Mouse (Mus musculus): Measurements from ENCODE around the gene Lhpp.

- TF ChIP-seq TCF3 (IDR thresholded peaks at IDR 0.05; ENCODE audit: insufficient read length, low read depth) (no peak), POLR2A (IDR thresholded peaks at IDR 0.05; ENCODE audit: insufficient read length, low read depth) (no peak), USF1 (IDR thresholded peaks at IDR 0.05; ENCODE audit: low read depth) (no peak), MAX (IDR thresholded peaks at IDR 0.05; ENCODE audit: low read depth) (no peak), MYOG (IDR thresholded peaks at IDR 0.05; ENCODE audit: control insufficient read depth in 1 of 3, insufficient read depth in 1 of 3, insufficient read length in 2 of 3, low read depth in 2 of 3) (peak in 1 of 3 experiments; percentile 63), CEBPB (IDR thresholded peaks at IDR 0.05; ENCODE audit: insufficient read depth, poor library complexity, severe bottlenecking) (no peak), E2F4 (IDR thresholded peaks at IDR 0.05; ENCODE audit: insufficient read depth) (no peak), TCF12 (IDR thresholded peaks at IDR 0.05; ENCODE audit: insufficient read depth, poor library complexity, severe bottlenecking) (no peak), POLR2AphosphoS2 (IDR thresholded peaks at IDR 0.05; ENCODE audit: insufficient read length, low read depth) (no peak), MYOD1 (IDR thresholded peaks at IDR 0.05; ENCODE audit: control insufficient read depth in 1 of 3, insufficient read length in 2 of 3, low read depth in 2 of 3) (peak in 2 of 3 experiments; percentile 32 to 54), REST (IDR thresholded peaks at IDR 0.05; ENCODE audit: insufficient read depth, insufficient read length) (no peak), SRF (IDR thresholded peaks at IDR 0.05; ENCODE audit: control insufficient read depth, insufficient read length, low read depth) (no peak)
These were observed 103.2 kb downstream of the Lhpp start for GRCm38 (mm10) chr7:132713483-132714126.

All from myocyte (in vitro differentiated cells).